Comparison of ENCODE assay signal across 9 mouse cellular contexts in genomic region chr2:167864228-167864627, GRCm38 (mm10).
DNase-seq lines count a peak whose midpoint lies in the region; ATAC-seq and TF ChIP-seq lines count a peak whose summit lies in the region.
"Had no signal": no experiment of that assay in that cellular context is flagged by ENCODE, and none has a peak within 500 bp of the region (broad histone marks: within the 10 kb centered on the region; RNA-seq: fewer than 3 reads in every experiment).

No protein-coding gene starts in this region.

- no peak overlapping the region for H3K27ac ChIP-seq in MEL (ENCODE audit: control insufficient read depth, low read depth, low read length)
- H3K27ac ChIP-seq in lung, embryonic 15.5 days: peak overlapping the region; percentile 91
- H3K27ac ChIP-seq in midbrain, embryonic 10.5 days (replicated peaks): no peak overlapping the region

- no peaks in the 10 kb centered on the region for H3K9me3 ChIP-seq in MEL (replicated peaks; ENCODE audit: insufficient read depth, low read length)
- H3K9me3 ChIP-seq in lung, embryonic 15.5 days: no peaks in the 10 kb centered on the region
- no peaks in the 10 kb centered on the region for H3K9me3 ChIP-seq in midbrain, embryonic 10.5 days (replicated peaks)

- TF ChIP-seq RAD21 in MEL (IDR thresholded peaks at IDR 0.05; ENCODE audit: low read depth, low read length): no peak

- TF ChIP-seq EP300 in MEL (IDR thresholded peaks at IDR 0.05; ENCODE audit: low read depth in 1 of 2, low read length in 2 of 2): no peak

- WGBS in lung, embryonic 15.5 days: 10% methylated on average over 8 of the region's 8 CpGs
- 63% methylated on average over 8 of the region's 8 CpGs for WGBS in midbrain, embryonic 10.5 days

- no peak for ATAC-seq in lung, embryonic 15.5 days (ENCODE audit: borderline replicate concordance, extremely low read depth, low FRiP score, low TSS enrichment)
- ATAC-seq: Patski had no signal

- H3K4me1 ChIP-seq in MEL (ENCODE audit: control insufficient read depth in 1 of 2, insufficient read depth in 2 of 2, low read length in 2 of 2): no peaks in the 10 kb centered on the region
- H3K4me1 ChIP-seq in lung, embryonic 15.5 days: peaks cover 84% of the 10 kb centered on the region
- H3K4me1 ChIP-seq in midbrain, embryonic 10.5 days: peaks cover 15% of the 10 kb centered on the region

- no peak overlapping the region for H3K4me3 ChIP-seq in MEL (ENCODE audit: control insufficient read depth in 1 of 2, insufficient read depth in 1 of 2, low read depth in 2 of 2, low read length in 2 of 2)
- H3K4me3 ChIP-seq in lung, embryonic 15.5 days: no peak overlapping the region
- no peak overlapping the region for H3K4me3 ChIP-seq in midbrain, embryonic 10.5 days

- H3K27me3 ChIP-seq in MEL (ENCODE audit: control insufficient read depth in 1 of 2, insufficient read depth in 2 of 2, low read length in 2 of 2): peaks cover 0 to 4% of the 10 kb centered on the region in 2 experiments; a peak in 3 of 4 replicates
- H3K27me3 ChIP-seq in lung, embryonic 15.5 days: no peaks in the 10 kb centered on the region
- H3K27me3 ChIP-seq in midbrain, embryonic 10.5 days (ENCODE audit: low read depth, poor library complexity, severe bottlenecking): no peaks in the 10 kb centered on the region
- H3K27me3 ChIP-seq: Patski had no signal

- no peaks in the 10 kb centered on the region for H3K79me2 ChIP-seq in MEL (ENCODE audit: control insufficient read depth, insufficient read depth, low read length, poor library complexity)

- peak; percentile 10 for DNase-seq in MEL (ENCODE audit: low read depth, low spot score)
- peak; percentile 5 for DNase-seq in R1 (ENCODE audit: low read depth, low spot score)
- DNase-seq in heart, postnatal 36 days: peak; percentile 55 to 60
- no peak for DNase-seq in c-Kit-positive CD71-positive TER-119-positive erythroid progenitor cells, embryonic 14.5 days (ENCODE audit: low spot score)
- DNase-seq in B cell, adult 2 months: no peak
- DNase-seq in midbrain, embryonic 10.5 days (ENCODE audit: low spot score): no peak
- DNase-seq: cerebellum, postnatal 36 days had no signal

- no peaks in the 10 kb centered on the region for H3K36me3 ChIP-seq in MEL (ENCODE audit: control insufficient read depth in 1 of 2, insufficient read depth in 2 of 2, low read length in 2 of 2)
- no peaks in the 10 kb centered on the region for H3K36me3 ChIP-seq in lung, embryonic 15.5 days
- no peaks in the 10 kb centered on the region for H3K36me3 ChIP-seq in midbrain, embryonic 10.5 days

- H3K9ac ChIP-seq in MEL (ENCODE audit: control insufficient read depth, low read depth, low read length, poor library complexity, severe bottlenecking): no peak overlapping the region
- H3K9ac ChIP-seq in lung, embryonic 15.5 days: no peak overlapping the region

- TF ChIP-seq POLR2A in MEL (IDR thresholded peaks at IDR 0.05; ENCODE audit: control insufficient read depth in 1 of 2, insufficient read depth in 1 of 2, low read depth in 1 of 2, low read length in 2 of 2, poor library complexity in 1 of 2): no peak

- TF ChIP-seq CTCF in MEL (IDR thresholded peaks at IDR 0.05 in 2 of 3, conservative IDR thresholded peaks at IDR 0.05 in 1 of 3; ENCODE audit: control insufficient read depth in 1 of 3, insufficient read depth in 1 of 3, low read depth in 2 of 3, low read length in 3 of 3, poor library complexity in 1 of 3, severe bottlenecking in 1 of 3): no peak

- no peak overlapping the region for H3K4me2 ChIP-seq in lung, embryonic 15.5 days

- intact Hi-C loops in heart, postnatal 36 days (cut with DNase I): no loop called here

TF ChIP-seq in MEL, 35 proteins besides CTCF, POLR2A, EP300 and RAD21:
- no peak for TF ChIP-seq GATA1 (IDR thresholded peaks at IDR 0.05; ENCODE audit: low read depth, low read length)
TF ChIP-seq in MEL: peak in this region for 0.

Comparison
In these comparisons a context has a peak if more than half of its experiments do, and no peak if none do; other contexts are left out.
1. DNase-seq: peak in MEL (single experiment), R1 (single experiment) and heart, postnatal 36 days (2 of 2); none in c-Kit-positive CD71-positive TER-119-positive erythroid progenitor cells, embryonic 14.5 days (single experiment), B cell, adult 2 months (0 of 2) and midbrain, embryonic 10.5 days (single experiment).